9 mouse cellular contexts compared by ENCODE assay signal in genomic region chr5:122968322-122968721, GRCm38 (mm10). TPM values are rescaled to one million over a fixed set of nuclear protein-coding genes. Genes with fewer than 3 reads are reported as not detected.
DNase-seq lines count a peak whose midpoint lies in the region; ATAC-seq and TF ChIP-seq lines count a peak whose summit lies in the region.
"Had no signal": no experiment of that assay in that cellular context is flagged by ENCODE, and none has a peak within 500 bp of the region (broad histone marks: within the 10 kb centered on the region; RNA-seq: fewer than 3 reads in every experiment).

No protein-coding gene starts in this region.

- 0 out of 2 replicates have a peak overlapping the region, but pooled peaks have one; percentile 7 for H3K27ac ChIP-seq in embryonic facial prominence, embryonic 10.5 days (replicated peaks)
- no peak overlapping the region for H3K27ac ChIP-seq in lung, postnatal 0 days (ENCODE audit: low read length)
- H3K27ac ChIP-seq: heart, embryonic 13.5 days had no signal

- peak; percentile 84 for DNase-seq in ES-CJ7 (ENCODE audit: low read depth, low spot score)
- DNase-seq in adrenal gland, adult 8-10 months: peak; percentile 37
- peak; percentile 78 for DNase-seq in embryonic facial prominence, embryonic 10.5 days (ENCODE audit: low spot score)
- DNase-seq in heart, postnatal 14 days: peak; percentile 81 to 89
- DNase-seq in layer of hippocampus, adult 8-10 months (ENCODE audit: low spot score in 2 of 2): peak; percentile 30 to 74
- peak; percentile 83 for DNase-seq in lung, postnatal 0 days (ENCODE audit: low spot score)
- peak; percentile 47 for DNase-seq in right cerebral cortex, postnatal 25 days
- DNase-seq in yolk sac, embryonic 10.5 days (ENCODE audit: low spot score): peak; percentile 68

- H3K4me1 ChIP-seq in embryonic facial prominence, embryonic 10.5 days: 0 out of 2 replicates have a peak, but pooled peaks cover 3% of the 10 kb centered on the region
- H3K4me1 ChIP-seq in lung, postnatal 0 days (ENCODE audit: insufficient read depth, low read depth, low read length): no peaks in the 10 kb centered on the region

- 31% methylated on average over 4 of the region's 4 CpGs for WGBS in embryonic facial prominence, embryonic 10.5 days
- 21% methylated on average over 4 of the region's 4 CpGs for WGBS in lung, postnatal 0 days

- H3K9me3 ChIP-seq in embryonic facial prominence, embryonic 10.5 days: no peaks in the 10 kb centered on the region
- no peaks in the 10 kb centered on the region for H3K9me3 ChIP-seq in lung, postnatal 0 days (ENCODE audit: low read length)
- H3K9me3 ChIP-seq: heart, embryonic 13.5 days had no signal

- H3K4me2 ChIP-seq in lung, postnatal 0 days (replicated peaks; ENCODE audit: low read depth, low read length): no peak overlapping the region
- H3K4me2 ChIP-seq: heart, embryonic 13.5 days had no signal

- no peak overlapping the region for H3K4me3 ChIP-seq in embryonic facial prominence, embryonic 10.5 days
- no peak overlapping the region for H3K4me3 ChIP-seq in lung, postnatal 0 days (ENCODE audit: low read depth, low read length)
- H3K4me3 ChIP-seq: heart, embryonic 13.5 days had no signal

- no peak overlapping the region for H3K9ac ChIP-seq in lung, postnatal 0 days (replicated peaks; ENCODE audit: low read depth)
- H3K9ac ChIP-seq: heart, embryonic 13.5 days had no signal

- peaks cover 10% of the 10 kb centered on the region for H3K36me3 ChIP-seq in embryonic facial prominence, embryonic 10.5 days (replicated peaks)
- no peaks in the 10 kb centered on the region for H3K36me3 ChIP-seq in lung, postnatal 0 days (ENCODE audit: insufficient read depth, low read length)
- H3K36me3 ChIP-seq: heart, embryonic 13.5 days had no signal

- no peaks in the 10 kb centered on the region for H3K27me3 ChIP-seq in embryonic facial prominence, embryonic 10.5 days (replicated peaks; ENCODE audit: low read depth, poor library complexity, severe bottlenecking)
- no peaks in the 10 kb centered on the region for H3K27me3 ChIP-seq in lung, postnatal 0 days (replicated peaks; ENCODE audit: insufficient read depth, low read length)
- H3K27me3 ChIP-seq: heart, embryonic 13.5 days had no signal

- intact Hi-C loops in heart, postnatal 14 days (cut with DNase I): loop anchor here (1.0 to 5.0 kb wide), 3 partner anchors 44 to 204 kb away; no protein-coding TSS in a partner anchor

- TF ChIP-seq CTCF in lung, postnatal 0 days (IDR thresholded peaks at IDR 0.05): peak; percentile 95

- peak; percentile 71 for ATAC-seq in lung, postnatal 0 days

- TF ChIP-seq EP300 in lung, postnatal 0 days (IDR thresholded peaks at IDR 0.05): no peak

RNA-seq across cellular contexts. Expression of gene Kdm2b, which starts 21.3 kb away (rescaled TPM):
- 10 to 100 TPM; 16.9 to 20.0 (median 18.5) TPM for total RNA-seq in adrenal gland, adult 8-10 months (2022)
- polyA plus RNA-seq in embryonic facial prominence, embryonic 10.5 days (2016; fragmentation: Nextera tagmentation; extraction: Ambion mirVana): 88.1 and 92.1 TPM in 2 replicates
- 10 to 100 TPM; 16.9 to 17.3 TPM for total RNA-seq in heart, postnatal 14 days (2021)
- total RNA-seq in layer of hippocampus, adult 8-10 months (2022): 10 to 100 TPM; 29.1 to 40.3 (median 34.6) TPM
- polyA plus RNA-seq in lung, postnatal 0 days (2015; fragmentation: Nextera tagmentation; extraction: Ambion mirVana): 12.2 and 13.7 TPM in 2 replicates

RNA-seq across cellular contexts. Expression of gene Orai1, which starts 46.6 kb away (rescaled TPM):
- 10 to 100 TPM; 11.5 to 13.5 (median 12.0) TPM for total RNA-seq in adrenal gland, adult 8-10 months (2022)
- polyA plus RNA-seq in embryonic facial prominence, embryonic 10.5 days (2016; fragmentation: Nextera tagmentation; extraction: Ambion mirVana): 8.4 and 8.7 TPM in 2 replicates
- total RNA-seq in heart, postnatal 14 days (2021): 10 to 100 TPM; 17.2 to 19.5 TPM
- total RNA-seq in layer of hippocampus, adult 8-10 months (2022): 10 to 100 TPM in 3 of 4 experiments, 1 to 10 TPM in 1; 9.4 to 16.0 (median 14.1) TPM
- polyA plus RNA-seq in lung, postnatal 0 days (2015; fragmentation: Nextera tagmentation; extraction: Ambion mirVana): 54.7 and 55.2 TPM in 2 replicates
